Mouse (Mus musculus): ENCODE results near the gene Epb41l3. TPM values are rescaled to one million over a fixed set of nuclear protein-coding genes. Genes with fewer than 3 reads are reported as not detected.
"Not testable (repeated sequence)": the region's sequence is repeated elsewhere in the genome, so short reads cannot be mapped to it uniquely, and the experiment has no call there.

The Epb41l3 gene
- polyA plus RNA-seq, 1 experiment from 2014 or later = 64.0 TPM

DNA sequence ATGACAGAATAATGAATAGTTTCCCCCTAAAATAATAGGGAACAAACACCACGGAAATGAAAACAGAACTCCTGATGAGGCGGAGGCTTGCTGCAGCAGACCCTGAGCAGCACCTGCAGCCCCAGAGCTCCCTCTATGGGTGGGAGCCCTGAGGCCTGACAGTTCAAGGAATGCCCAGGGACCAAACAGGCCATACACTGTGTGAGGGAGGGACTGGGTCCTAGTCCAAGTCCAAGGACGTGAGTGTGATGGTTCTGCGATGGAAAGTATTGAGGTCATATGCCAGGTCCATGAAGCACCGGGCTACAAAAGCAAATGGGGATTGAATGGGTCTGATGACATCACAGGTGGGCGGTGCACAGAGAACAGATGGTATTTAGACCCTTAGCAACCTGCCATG, 33.7 kb downstream of the Epb41l3 start:
- H3K27ac ChIP-seq (ENCODE audit: low read depth) = no peak overlapping the region
- H3K4me3 ChIP-seq (ENCODE audit: low read depth, low read length) = no peak overlapping the region
- no peaks in the 10 kb centered on the region for H3K36me3 ChIP-seq (ENCODE audit: insufficient read depth)
- H3K27me3 ChIP-seq (ENCODE audit: insufficient read depth, low read length) = no peaks in the 10 kb centered on the region
- WGBS = 54% methylated on average over 6 of the region's 6 CpGs
- DNase-seq (no peak), ATAC-seq (ENCODE audit: insufficient read depth) (no peak)
- no peak overlapping the region for H3K4me2 ChIP-seq
- H3K9ac ChIP-seq = no peak overlapping the region
- H3K9me3 ChIP-seq (ENCODE audit: low read depth, low read length) = no peaks in the 10 kb centered on the region
- H3K4me1 ChIP-seq (ENCODE audit: insufficient read depth) = no peaks in the 10 kb centered on the region
- TF ChIP-seq CTCF (IDR thresholded peaks at IDR 0.05; ENCODE audit: low read depth) = peak; percentile 45

DNA sequence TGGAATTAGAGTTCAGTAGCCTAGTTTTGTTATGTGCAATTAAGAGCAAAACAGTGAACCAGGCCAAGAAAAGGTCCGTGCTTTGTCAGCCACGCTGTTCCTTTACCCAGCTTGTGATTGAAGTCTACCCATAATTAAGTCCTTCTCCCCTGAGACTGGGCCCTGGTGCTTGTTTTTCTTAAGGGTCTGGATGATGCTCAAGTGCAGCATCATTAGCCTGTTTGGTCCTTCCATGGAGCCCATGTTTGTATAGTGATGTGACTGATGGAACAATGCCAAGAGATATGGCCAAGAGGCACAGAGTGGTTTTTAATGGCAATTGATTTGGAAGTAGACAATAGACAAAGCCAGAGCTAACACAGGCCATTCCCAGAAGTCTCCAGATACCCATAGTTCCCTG, 36.7 kb downstream of the Epb41l3 start:
- H3K27ac ChIP-seq (ENCODE audit: low read depth) = no peak overlapping the region
- no peaks in the 10 kb centered on the region for H3K9me3 ChIP-seq (ENCODE audit: low read depth, low read length)
- ATAC-seq (ENCODE audit: insufficient read depth) = no peak
- no peaks in the 10 kb centered on the region for H3K36me3 ChIP-seq (ENCODE audit: insufficient read depth)
- DNase-seq = no peak
- no peak overlapping the region for H3K9ac ChIP-seq
- no peak for TF ChIP-seq CTCF (IDR thresholded peaks at IDR 0.05; ENCODE audit: low read depth)
- H3K4me2 ChIP-seq = no peak overlapping the region
- no peaks in the 10 kb centered on the region for H3K27me3 ChIP-seq (ENCODE audit: insufficient read depth, low read length)
- 76% methylated on average over 2 of the region's 2 CpGs for WGBS
- no peaks in the 10 kb centered on the region for H3K4me1 ChIP-seq (ENCODE audit: insufficient read depth)
- H3K4me3 ChIP-seq (ENCODE audit: low read depth, low read length) = no peak overlapping the region

DNA sequence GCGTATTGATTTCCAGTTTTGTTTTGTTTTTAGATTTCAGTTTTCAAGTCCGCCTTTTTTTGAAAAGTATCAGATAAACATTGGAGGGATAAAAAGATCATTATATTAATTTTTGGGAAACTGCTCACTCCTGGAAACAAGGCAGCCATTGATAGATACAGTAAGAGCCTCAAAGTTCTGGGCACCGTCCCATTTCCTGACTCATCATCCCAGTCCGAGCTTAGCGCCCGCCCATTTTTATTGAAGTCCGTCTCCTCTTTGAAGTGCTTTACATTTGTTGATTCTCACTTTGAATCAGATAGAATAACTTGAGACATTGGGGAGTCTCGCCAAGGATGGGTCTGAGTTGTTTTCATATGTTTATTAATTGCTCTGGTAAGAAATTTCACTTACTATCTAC, 43.7 kb downstream of the Epb41l3 start:
- no peak overlapping the region for H3K4me2 ChIP-seq
- H3K27me3 ChIP-seq (ENCODE audit: insufficient read depth, low read length) = no peaks in the 10 kb centered on the region
- H3K4me1 ChIP-seq (ENCODE audit: insufficient read depth) = 0 out of 2 replicates have a peak, but pooled peaks cover 3% of the 10 kb centered on the region
- no peak overlapping the region for H3K9ac ChIP-seq
- WGBS = 66% methylated on average over 8 of the region's 8 CpGs
- H3K36me3 ChIP-seq (ENCODE audit: insufficient read depth) = no peaks in the 10 kb centered on the region
- H3K4me3 ChIP-seq (ENCODE audit: low read depth, low read length) = no peak overlapping the region
- no peak for TF ChIP-seq CTCF (IDR thresholded peaks at IDR 0.05; ENCODE audit: low read depth)
- ATAC-seq (ENCODE audit: insufficient read depth) = no peak
- DNase-seq = peak; percentile 43
- no peak overlapping the region for H3K27ac ChIP-seq (ENCODE audit: low read depth)
- no peaks in the 10 kb centered on the region for H3K9me3 ChIP-seq (ENCODE audit: low read depth, low read length)

DNA sequence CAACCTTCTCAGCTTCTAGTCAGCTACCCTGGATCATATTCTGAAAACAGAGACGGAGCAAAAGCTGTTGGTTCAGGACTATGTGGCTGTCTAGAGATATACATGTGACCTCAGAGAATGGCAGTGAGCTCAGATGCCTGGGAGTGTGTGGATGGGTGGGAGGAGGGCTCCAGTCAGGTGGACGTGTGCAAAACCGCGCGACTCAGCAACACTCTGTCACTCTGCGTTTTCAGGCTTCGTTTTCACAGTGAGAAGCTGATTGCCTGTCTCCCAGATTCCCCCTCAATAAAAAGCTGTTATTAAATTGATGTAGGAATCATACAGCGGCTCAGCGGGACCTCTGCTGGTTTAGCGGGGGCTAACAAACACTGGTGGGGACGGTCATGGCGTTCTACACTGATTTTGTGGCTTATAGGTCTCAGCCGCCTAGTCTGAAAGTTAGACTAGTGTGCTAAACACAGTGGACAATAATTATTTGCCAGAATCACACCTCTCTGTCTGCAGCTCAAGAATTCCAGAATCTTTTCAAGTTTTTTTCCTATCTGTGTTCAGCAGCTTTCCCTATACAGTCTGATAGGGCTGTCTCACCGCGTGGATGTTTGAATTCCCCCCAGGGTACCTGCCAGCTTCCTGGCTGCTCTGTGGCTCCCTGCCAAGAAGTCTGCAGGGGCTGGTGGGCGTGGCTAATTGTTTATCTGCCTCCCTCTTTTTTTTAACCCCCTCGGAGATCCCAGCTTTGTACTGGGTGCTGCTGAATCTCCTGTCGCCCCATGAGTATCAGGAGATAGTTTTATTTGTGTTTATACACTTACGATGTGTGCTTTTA, 45.3 kb downstream of the Epb41l3 start:
- Histone ChIP-seq H3K4me2 (peak overlapping the region; percentile 60), H3K27ac (ENCODE audit: low read depth) (no peak overlapping the region), H3K36me3 (ENCODE audit: insufficient read depth) (no peaks in the 10 kb centered on the region), H3K9ac (peak overlapping the region; percentile 26), H3K4me1 (ENCODE audit: insufficient read depth) (0 out of 2 replicates have a peak, but pooled peaks cover 3% of the 10 kb centered on the region), H3K9me3 (ENCODE audit: low read depth, low read length) (no peaks in the 10 kb centered on the region), H3K27me3 (ENCODE audit: insufficient read depth, low read length) (no peaks in the 10 kb centered on the region), H3K4me3 (ENCODE audit: low read depth, low read length) (peak overlapping the region; percentile 18)
- ATAC-seq (ENCODE audit: insufficient read depth) (peak; percentile 82), DNase-seq (peak; percentile 83)
- no peak for TF ChIP-seq CTCF (IDR thresholded peaks at IDR 0.05; ENCODE audit: low read depth)
- 1% methylated on average over 19 of the region's 19 CpGs for WGBS

DNA sequence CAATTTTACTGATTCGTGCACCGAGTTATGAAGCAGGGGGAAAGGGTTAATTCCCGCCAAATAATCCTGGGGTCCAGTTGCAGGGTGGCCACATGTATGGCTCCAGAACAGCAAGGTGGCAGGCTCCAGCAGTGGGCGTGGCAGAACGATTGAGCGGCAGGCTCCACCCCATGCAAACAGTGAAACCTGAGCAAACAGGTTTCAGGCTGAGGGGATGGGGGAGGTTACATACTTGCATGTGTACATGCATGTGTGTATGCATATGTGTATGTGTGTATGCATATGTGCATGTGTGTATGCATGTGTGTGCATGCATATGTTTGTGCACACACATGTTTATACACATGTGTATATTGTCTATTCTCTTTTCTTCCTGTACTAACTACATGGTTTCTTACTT, 46.9 kb downstream of the Epb41l3 start:
- H3K4me3 ChIP-seq (ENCODE audit: low read depth, low read length); H3K4me1 ChIP-seq (ENCODE audit: insufficient read depth); H3K36me3 ChIP-seq (ENCODE audit: insufficient read depth); H3K9me3 ChIP-seq (ENCODE audit: low read depth, low read length); H3K27me3 ChIP-seq (ENCODE audit: insufficient read depth, low read length); H3K27ac ChIP-seq (ENCODE audit: low read depth); H3K9ac ChIP-seq: not testable (repeated sequence)
- DNase-seq (peak; percentile 42), ATAC-seq (ENCODE audit: insufficient read depth) (peak; percentile 50; the same call in 1 of the 2 replicates)
- WGBS = 14% methylated on average over 6 of the region's 6 CpGs
- peak overlapping the region; percentile 60 for H3K4me2 ChIP-seq

DNA sequence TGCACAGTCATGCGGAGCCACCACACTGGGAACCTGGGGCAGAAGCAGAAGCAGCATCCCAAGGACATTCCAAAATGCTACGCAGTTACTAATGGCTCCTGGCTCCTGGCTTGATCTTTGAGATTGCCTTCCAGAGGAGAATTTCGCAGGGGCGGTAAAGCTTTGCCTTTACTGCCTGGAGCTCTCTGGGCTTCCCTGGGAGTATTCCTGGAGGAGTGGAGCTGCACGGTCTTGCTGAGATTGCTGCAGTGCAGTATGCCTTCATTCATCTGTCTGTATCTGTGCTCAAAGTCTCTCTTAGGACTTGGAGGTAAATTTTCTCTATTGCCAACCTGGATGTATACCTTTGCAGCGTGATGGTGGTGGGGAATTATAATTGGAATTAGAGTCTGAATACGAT, 52.0 kb downstream of the Epb41l3 start:
- Histone ChIP-seq H3K9me3 (ENCODE audit: low read depth, low read length) (no peaks in the 10 kb centered on the region), H3K4me1 (ENCODE audit: insufficient read depth) (0 out of 2 replicates have a peak, but pooled peaks cover 3% of the 10 kb centered on the region), H3K27me3 (ENCODE audit: insufficient read depth, low read length) (no peaks in the 10 kb centered on the region), H3K9ac (no peak overlapping the region), H3K4me3 (ENCODE audit: low read depth, low read length) (no peak overlapping the region), H3K36me3 (ENCODE audit: insufficient read depth) (no peaks in the 10 kb centered on the region), H3K4me2 (no peak overlapping the region), H3K27ac (ENCODE audit: low read depth) (no peak overlapping the region)
- no peak for ATAC-seq (ENCODE audit: insufficient read depth)
- no peak for TF ChIP-seq CTCF (IDR thresholded peaks at IDR 0.05; ENCODE audit: low read depth)
- no peak for DNase-seq
- WGBS = 73% methylated on average over 7 of the region's 7 CpGs

DNA sequence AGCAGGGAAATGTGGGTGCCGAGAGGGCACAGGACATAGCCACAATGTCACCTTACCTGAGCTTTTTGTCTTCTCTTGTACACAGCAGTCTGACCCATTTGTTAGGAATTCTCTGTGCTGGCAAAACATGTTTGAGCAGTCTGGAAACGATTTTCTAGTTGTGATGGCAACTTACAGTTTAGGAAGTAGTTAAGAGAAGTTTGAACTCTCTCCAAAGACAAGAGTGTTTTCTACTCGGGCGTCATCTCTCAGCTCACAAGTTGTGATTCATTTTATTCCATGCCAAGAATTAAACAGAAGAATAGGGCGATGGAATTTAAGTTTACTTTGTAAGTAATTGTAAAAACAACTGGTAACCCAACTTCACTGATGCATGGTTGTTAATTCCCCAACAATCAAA, 52.5 kb downstream of the Epb41l3 start:
- Histone ChIP-seq H3K4me3 (ENCODE audit: low read depth, low read length) (no peak overlapping the region), H3K4me1 (ENCODE audit: insufficient read depth) (0 out of 2 replicates have a peak, but pooled peaks cover 3% of the 10 kb centered on the region), H3K9ac (no peak overlapping the region), H3K9me3 (ENCODE audit: low read depth, low read length) (no peaks in the 10 kb centered on the region), H3K27me3 (ENCODE audit: insufficient read depth, low read length) (no peaks in the 10 kb centered on the region), H3K4me2 (no peak overlapping the region), H3K27ac (ENCODE audit: low read depth) (no peak overlapping the region), H3K36me3 (ENCODE audit: insufficient read depth) (no peaks in the 10 kb centered on the region)
- DNase-seq (peak; percentile 48), ATAC-seq (ENCODE audit: insufficient read depth) (no peak)
- TF ChIP-seq CTCF (IDR thresholded peaks at IDR 0.05; ENCODE audit: low read depth) = no peak
- WGBS = 35% methylated on average over 5 of the region's 5 CpGs

Data from lung, embryonic 14.5 days (tissue).